Mouse (Mus musculus) heart, embryonic 13.5 days (tissue): ENCODE measurements at regions not wholly inside any gene's neighbourhood (a gene's known extent, or its start where the extent isn't known, plus 50 kb on each side); places are given as distances from the start of the nearest gene placed in this dataset.

Experiments
- ATAC-seq: fragments of 200-750 bp; cut with Nextera tagmentation; 2 replicates; pipeline ENCODE4 v1.8.0; 2017; ENCODE audit warnings: moderate TSS enrichment; ENCODE audit not compliant: insufficient number of reproducible peaks, low FRiP score, low TSS enrichment; ENCODE audit errors: extremely low read depth
- H3K27ac ChIP-seq: fragments of 300-500 bp; sonication (generic); replicated peaks from 2 replicates; pipeline ENCODE4 v1.5.1; 2015; ENCODE audit warnings: moderate library complexity, mild to moderate bottlenecking, inconsistent platforms
- H3K27me3 ChIP-seq: fragments of 300-500 bp; sonication (generic); replicated peaks from 2 replicates; pipeline ENCODE4 v1.6.1; 2015; ENCODE audit warnings: mild to moderate bottlenecking, inconsistent platforms
- H3K36me3 ChIP-seq: fragments of 300-500 bp; sonication (generic); 2 replicates; pipeline ENCODE4 v1.6.1; 2015; ENCODE audit warnings: mild to moderate bottlenecking, inconsistent platforms
- H3K4me1 ChIP-seq: fragments of 300-500 bp; sonication (generic); 2 replicates; pipeline ENCODE4 v1.6.1; 2015; ENCODE audit warnings: inconsistent platforms
- H3K4me2 ChIP-seq: fragments of 300-500 bp; sonication (generic); 2 replicates; pipeline ENCODE4 v1.6.1; 2015; ENCODE audit warnings: inconsistent platforms, mild to moderate bottlenecking, moderate library complexity
- H3K4me3 ChIP-seq: fragments of 300-500 bp; sonication (generic); 2 replicates; pipeline ENCODE4 v1.5.1; 2015; ENCODE audit warnings: moderate library complexity, mild to moderate bottlenecking, inconsistent platforms
- H3K9ac ChIP-seq: fragments of 300-500 bp; sonication (generic); 2 replicates; pipeline ENCODE4 v1.6.1; 2015; ENCODE audit warnings: inconsistent platforms, mild to moderate bottlenecking, moderate library complexity
- H3K9me3 ChIP-seq: fragments of 300-500 bp; sonication (generic); 2 replicates; pipeline ENCODE4 v1.6.1; 2016; ENCODE audit warnings: inconsistent platforms
- WGBS: fragments of 180-500 bp; shearing (Covaris S2); methylation state at CpG from one replicate; pipeline ENCODE4 v1.1.7; 2015; ENCODE audit warnings: mixed read lengths; 5-methylcytosine and 5-hydroxymethylcytosine counted together

GRCm38 (mm10) chr9:63043304-63043703 lies 55.6 kb upstream of the Pias1 start:
- no peaks in the 10 kb centered on the region for H3K9me3 ChIP-seq
- H3K4me2 ChIP-seq, result no peak overlapping the region
- H3K27ac ChIP-seq, result no peak overlapping the region
- H3K36me3 ChIP-seq, result no peaks in the 10 kb centered on the region
- peaks cover 8% of the 10 kb centered on the region for H3K4me1 ChIP-seq
- no peak overlapping the region for H3K4me3 ChIP-seq
- no peaks in the 10 kb centered on the region for H3K27me3 ChIP-seq
- no peak for ATAC-seq
- H3K9ac ChIP-seq, result no peak overlapping the region
- 22% methylated on average over 3 of the region's 3 CpGs for WGBS

- Histone ChIP-seq H3K4me1 (peaks cover under 1% of the 10 kb centered on the region), H3K9me3 (no peaks in the 10 kb centered on the region), H3K4me2 (no peak overlapping the region), H3K4me3 (no peak overlapping the region), H3K9ac (no peak overlapping the region), H3K27me3 (no peaks in the 10 kb centered on the region), H3K36me3 (no peaks in the 10 kb centered on the region), H3K27ac (no peak overlapping the region)
- WGBS, result 80% methylated on average over 6 of the region's 6 CpGs
- no peak for ATAC-seq
Observed at GRCm38 (mm10) chr9:63038031-63038430, 50.3 kb upstream of the Pias1 start.
